Mouse (Mus musculus) v-Abl transformed pro-B cells (cell line): ENCODE results near the gene Smpd2.

Experiments used
- in situ Hi-C, 2 experiments: fragments of 400-800 bp; cut with MboI; formaldehyde crosslinking; loops; one replicate each; pipeline ENCODE4 v1.15.1; 2025; ENCODE audit not compliant: unreplicated experiment in 2 of 2

Smpd2 gene

GRCm38 (mm10) chr10:41489708-41490517, at the start of gene Smpd2, which contains the start of gene Ppil6:
Smpd2 (minus strand) TSS chr10:41490369.
Ppil6 (plus strand) TSS chr10:41490439.
- in situ Hi-C loops, result loop anchor here in 1 of 2 experiments (5.0 kb wide), 1 partner anchor 43 kb away; no protein-coding TSS in a partner anchor

- in situ Hi-C loops, result no loop called here
These were observed 48.8 kb upstream of the Smpd2 start for GRCm38 (mm10) chr10:41538986-41539385.

DNA sequence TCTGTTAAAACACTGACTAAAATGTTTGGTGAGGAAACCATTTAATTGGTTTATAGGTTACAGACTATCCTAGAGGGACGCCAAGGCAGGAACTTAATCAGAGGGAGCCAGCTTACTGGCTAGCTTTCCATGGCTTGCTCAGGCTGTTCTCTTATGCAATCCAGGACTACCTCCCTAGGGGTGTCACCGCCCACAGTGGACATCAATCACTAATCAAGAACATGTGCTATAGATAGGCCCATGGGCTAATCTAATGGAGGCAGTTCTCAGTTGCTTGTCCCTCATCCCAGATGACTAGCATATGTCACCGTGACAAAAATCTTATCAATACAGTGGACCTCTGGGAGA, 47.8 kb upstream of the Smpd2 start:
- in situ Hi-C loops, result no loop called here

DNA sequence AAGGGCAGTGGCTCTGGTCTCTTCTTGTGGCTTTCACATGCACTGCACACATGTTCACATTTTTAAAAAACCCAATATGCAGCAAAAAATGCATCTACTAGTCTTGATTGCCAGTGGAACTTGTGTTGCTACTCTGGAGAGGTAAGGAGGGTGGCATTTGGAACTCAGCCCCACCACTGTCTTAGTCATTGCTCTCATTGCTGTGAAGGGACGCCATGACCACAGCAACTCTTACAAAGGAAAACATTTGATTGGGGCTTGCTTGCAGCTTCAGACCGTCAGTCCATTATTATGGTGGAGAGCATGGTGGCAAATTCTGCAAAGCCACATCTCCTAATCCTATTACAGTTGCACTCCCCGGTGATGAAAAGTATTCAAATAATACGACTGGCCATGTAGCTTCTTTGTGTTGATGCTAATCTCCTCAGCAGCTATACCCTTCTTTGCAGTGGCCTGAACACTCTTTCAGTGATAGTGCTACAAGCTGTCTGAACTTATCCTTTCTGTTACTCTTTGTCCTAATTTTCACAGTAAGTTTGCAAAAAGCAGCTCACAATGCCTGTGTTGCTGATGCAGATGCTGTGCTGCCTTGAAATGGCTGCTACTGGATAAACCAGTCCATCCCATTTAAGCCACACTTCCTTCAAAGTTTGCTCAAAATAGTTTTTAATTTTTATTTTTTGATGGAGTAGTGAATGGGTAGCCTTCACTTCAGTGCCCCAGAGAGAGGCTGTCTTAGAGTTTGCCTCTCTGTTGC, 47.2 kb upstream of the Smpd2 start:
- in situ Hi-C loops, result no loop called here

- in situ Hi-C loops, result no loop called here
These were observed 46.5 kb upstream of the Smpd2 start for GRCm38 (mm10) chr10:41536714-41537113.

DNA sequence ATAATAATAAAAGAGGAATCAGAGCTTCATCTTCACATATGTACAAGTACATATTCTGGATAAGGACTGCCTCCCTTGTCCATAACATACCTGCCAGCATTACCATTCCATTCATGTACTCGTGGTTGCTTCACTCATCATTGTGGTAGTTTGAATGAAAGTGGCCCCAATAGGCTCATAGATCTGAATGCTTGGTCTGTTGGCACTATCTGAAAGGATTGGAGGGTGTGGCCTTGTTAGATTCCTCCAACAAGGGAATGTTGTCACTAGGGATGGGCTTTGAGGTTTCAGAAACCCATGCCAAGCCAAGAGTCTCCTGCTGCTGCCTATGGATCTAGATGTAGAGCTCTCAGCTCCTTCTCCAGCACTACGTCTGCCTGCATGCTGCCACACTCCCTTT, 45.8 kb upstream of the Smpd2 start:
- in situ Hi-C loops, result no loop called here

DNA sequence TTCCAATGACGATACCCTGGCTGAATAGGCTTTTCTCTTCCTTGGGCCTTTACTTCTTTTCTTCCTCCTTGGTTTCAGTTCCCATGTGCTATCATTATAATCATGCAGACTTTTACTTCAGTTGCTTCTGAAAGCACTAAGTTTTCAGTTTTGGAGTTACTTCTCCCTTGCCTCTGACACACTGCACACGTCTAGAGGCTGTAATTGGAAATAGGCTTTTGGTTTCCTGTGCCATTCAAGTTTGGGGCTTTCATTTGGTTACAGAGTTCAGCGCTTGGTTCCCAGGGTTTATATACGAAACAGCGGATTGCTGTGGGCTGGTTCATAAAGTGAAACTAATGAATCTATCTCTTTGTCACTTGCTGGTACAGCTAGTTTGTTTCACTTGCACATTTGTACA, 39.8 kb upstream of the Smpd2 start:
- in situ Hi-C loops, result no loop called here

GRCm38 (mm10) chr10:41525696-41526095, 35.5 kb upstream of the Smpd2 start:
- in situ Hi-C loops, result no loop called here

DNA sequence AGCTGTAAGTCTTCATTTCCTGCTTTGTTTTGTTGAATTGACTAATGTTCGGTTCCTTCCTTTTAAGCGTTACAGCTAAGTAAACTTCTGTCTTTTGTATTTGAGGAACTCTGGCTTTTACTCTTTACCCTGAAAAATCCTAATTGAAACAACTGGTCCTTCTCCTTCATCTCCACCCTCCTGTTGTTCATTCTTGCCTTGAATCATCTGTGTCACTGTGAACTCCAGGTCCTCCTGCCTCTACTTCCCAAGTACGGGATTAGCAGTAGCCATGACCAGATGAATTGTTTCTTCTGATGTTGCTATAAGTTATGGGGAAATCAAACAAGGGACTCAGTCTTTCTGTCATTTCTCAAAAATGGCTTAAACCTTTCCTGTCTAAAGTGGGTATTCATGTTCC, 33.2 kb upstream of the Smpd2 start:
- in situ Hi-C loops, result loop anchor here in 1 of 2 experiments (25.0 kb wide), 2 partner anchors 289 to 764 kb away; partner anchors contain the start of genes Cep57l1, Foxo3 and Sesn1

GRCm38 (mm10) chr10:41520410-41520673, 30.2 kb upstream of the Smpd2 start:
- in situ Hi-C loops, result loop anchor here in 1 of 2 experiments (25.0 kb wide), 2 partner anchors 292 to 767 kb away; partner anchors contain the start of genes Cep57l1, Foxo3 and Sesn1

DNA sequence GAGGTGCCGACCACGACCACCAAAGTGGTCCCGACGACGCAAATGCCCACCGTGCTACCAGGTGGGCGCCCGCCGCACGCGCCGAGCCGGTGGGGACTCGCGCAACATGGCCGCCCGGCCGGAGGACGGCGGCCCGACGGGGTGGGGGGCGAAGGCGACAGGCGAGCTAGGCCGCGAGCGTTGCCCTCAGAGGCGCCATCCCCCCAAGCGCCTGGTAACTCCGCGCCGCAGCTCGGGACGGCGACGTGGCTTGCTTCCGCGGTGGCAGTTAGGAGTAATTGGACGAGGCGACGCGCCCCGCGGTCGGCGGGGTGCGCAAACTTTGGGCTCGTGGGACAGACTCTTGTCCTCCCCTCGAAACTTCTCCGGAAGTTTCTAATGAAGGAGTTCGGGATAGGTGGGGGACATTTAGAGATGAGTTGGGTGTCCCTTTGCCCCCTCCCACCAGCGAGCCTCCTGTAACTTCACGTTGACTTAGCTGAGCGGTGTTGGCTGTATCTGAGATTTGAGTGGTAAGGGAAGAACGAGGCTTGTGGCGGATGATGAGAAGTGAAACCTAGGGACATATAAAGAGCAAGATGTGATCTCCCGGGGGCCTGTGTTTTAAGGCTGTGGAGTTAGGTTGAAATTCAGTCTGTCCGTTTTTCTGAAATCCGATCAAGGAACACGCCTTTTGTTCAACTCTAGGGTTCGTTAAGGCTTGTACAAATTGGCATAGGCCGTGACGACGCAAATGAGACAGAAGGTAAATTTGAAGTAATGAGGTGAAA, 29.7 kb upstream of the Smpd2 start:
- in situ Hi-C loops, result loop anchor here (5.0 to 25.0 kb wide), 5 partner anchors 162 to 767 kb away; partner anchors contain the start of genes Cep57l1 (in 2 of the 2), Sesn1 (in 2 of the 2) and Foxo3 (in 1 of the 2)

DNA sequence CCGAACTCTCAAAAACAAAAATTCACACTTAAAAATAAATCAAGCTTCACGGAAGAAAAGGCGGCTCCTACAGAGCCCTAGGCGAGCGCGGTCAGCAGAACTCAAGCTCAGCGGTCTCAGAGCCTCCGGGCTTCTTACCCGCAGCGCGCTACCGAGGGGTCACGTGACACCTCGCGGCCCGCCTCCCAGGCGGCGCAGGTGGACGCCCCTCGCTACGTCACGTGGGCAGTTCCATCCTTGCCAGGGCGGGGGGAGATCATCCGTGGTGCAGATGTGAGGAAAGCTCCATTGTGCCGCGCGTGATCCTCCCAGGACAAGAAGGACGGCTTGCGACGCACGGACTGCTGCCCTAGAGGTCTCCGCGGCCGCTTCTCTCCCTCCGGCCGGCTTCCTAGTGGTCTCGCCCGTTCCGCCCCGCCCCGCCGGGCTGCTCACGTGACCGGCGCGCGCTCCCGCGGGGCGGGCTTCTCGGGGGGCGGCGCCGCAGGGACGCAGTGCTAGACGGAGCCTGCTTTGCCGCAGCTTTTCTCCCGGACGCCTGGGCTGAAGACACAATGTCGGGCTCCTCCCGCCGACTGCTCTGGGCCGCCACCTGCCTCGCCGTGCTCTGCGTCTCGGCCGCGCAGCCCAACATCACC, 28.9 kb upstream of the Smpd2 start, which contains the start of gene Cd164:
Gene Cd164 (plus strand): TSS at position 434 of the 638 bp plus-strand sequence.
- in situ Hi-C loops, result loop anchor here (5.0 to 25.0 kb wide), 5 partner anchors 163 to 768 kb away; partner anchors contain the start of genes Cep57l1 (in 2 of the 2), Sesn1 (in 2 of the 2) and Foxo3 (in 1 of the 2)

- in situ Hi-C loops, result loop anchor here (5.0 to 25.0 kb wide), 5 partner anchors 164 to 769 kb away; partner anchors contain the start of genes Cep57l1 (in 2 of the 2), Sesn1 (in 2 of the 2) and Foxo3 (in 1 of the 2)
These were observed 28.4 kb upstream of the Smpd2 start for GRCm38 (mm10) chr10:41518508-41518980.

GRCm38 (mm10) chr10:41514921-41515320, 24.8 kb upstream of the Smpd2 start:
- in situ Hi-C loops, result loop anchor here (5.0 to 25.0 kb wide), 5 partner anchors 167 to 772 kb away; partner anchors contain the start of genes Cep57l1 (in 2 of the 2), Sesn1 (in 2 of the 2) and Foxo3 (in 1 of the 2)

GRCm38 (mm10) chr10:41514301-41514700, 24.1 kb upstream of the Smpd2 start:
- in situ Hi-C loops, result loop anchor here (10.0 to 25.0 kb wide), 4 partner anchors 290 to 773 kb away; partner anchors contain the start of genes Cep57l1 (in 2 of the 2), Sesn1 (in 2 of the 2) and Foxo3 (in 1 of the 2)

GRCm38 (mm10) chr10:41509160-41509559, 19.0 kb upstream of the Smpd2 start:
- in situ Hi-C loops, result loop anchor here (5.0 to 25.0 kb wide), 8 partner anchors 74 to 854 kb away; partner anchors contain the start of genes Ak9 (in 1 of the 2), Cep57l1 (in 1 of the 2), Fig4 (in 1 of the 2) and Foxo3 (in 1 of the 2)

DNA sequence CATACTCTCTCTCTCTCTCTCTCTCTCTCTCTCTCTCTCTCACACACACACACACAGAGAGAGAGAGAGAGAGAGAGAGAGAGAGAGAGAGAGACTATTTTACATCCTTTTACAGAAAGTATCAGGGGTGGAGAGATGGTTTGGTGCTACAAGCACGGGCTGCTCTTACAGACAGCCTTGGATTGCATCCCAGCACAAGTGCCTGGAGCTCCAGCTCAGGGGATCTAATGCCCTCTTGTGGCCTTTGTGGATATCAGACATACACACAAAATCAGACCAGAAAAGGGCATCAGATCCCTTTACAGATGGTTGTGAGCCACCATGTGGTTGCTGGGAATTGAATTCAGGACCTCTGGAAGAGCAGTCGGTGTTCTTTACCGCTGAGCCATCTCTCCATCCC, 15.3 kb upstream of the Smpd2 start:
- in situ Hi-C loops, result loop anchor here (5.0 to 25.0 kb wide), 8 partner anchors 71 to 851 kb away; partner anchors contain the start of genes Ak9 (in 1 of the 2), Cep57l1 (in 1 of the 2), Fig4 (in 1 of the 2) and Foxo3 (in 1 of the 2)

DNA sequence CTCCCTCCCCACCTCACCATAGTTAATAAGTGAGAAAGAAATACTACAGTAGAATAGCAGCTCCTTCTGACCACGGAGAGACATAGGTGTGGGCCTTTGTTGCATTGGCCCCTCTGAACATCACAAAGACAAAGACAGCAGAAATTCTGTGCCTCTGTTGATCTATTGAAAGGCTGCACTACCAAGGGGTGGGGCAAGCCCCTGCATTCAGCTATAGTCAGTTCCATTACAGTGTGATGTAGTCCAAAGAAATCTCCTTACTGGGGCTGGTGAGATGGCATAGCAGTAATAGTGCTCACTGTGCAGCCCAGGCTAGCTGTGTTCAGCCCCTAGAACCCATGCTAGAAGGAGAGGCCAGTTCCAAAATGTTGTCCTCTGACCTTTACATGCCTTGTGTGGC, 14.8 kb upstream of the Smpd2 start:
- in situ Hi-C loops, result loop anchor here (5.0 to 25.0 kb wide), 9 partner anchors 70 to 850 kb away; partner anchors contain the start of genes Ak9 (in 2 of the 2), Fig4 (in 2 of the 2), Cep57l1 (in 1 of the 2) and Foxo3 (in 1 of the 2)

GRCm38 (mm10) chr10:41500941-41501340, 10.8 kb upstream of the Smpd2 start:
- in situ Hi-C loops, result loop anchor here (5.0 to 25.0 kb wide), 7 partner anchors 66 to 846 kb away; partner anchors contain the start of genes Ak9 (in 2 of the 2), Fig4 (in 2 of the 2), Cep57l1 (in 1 of the 2) and Foxo3 (in 1 of the 2)
